Comparison of ENCODE assay signal across 8 mouse cellular contexts in the genomic region with DNA sequence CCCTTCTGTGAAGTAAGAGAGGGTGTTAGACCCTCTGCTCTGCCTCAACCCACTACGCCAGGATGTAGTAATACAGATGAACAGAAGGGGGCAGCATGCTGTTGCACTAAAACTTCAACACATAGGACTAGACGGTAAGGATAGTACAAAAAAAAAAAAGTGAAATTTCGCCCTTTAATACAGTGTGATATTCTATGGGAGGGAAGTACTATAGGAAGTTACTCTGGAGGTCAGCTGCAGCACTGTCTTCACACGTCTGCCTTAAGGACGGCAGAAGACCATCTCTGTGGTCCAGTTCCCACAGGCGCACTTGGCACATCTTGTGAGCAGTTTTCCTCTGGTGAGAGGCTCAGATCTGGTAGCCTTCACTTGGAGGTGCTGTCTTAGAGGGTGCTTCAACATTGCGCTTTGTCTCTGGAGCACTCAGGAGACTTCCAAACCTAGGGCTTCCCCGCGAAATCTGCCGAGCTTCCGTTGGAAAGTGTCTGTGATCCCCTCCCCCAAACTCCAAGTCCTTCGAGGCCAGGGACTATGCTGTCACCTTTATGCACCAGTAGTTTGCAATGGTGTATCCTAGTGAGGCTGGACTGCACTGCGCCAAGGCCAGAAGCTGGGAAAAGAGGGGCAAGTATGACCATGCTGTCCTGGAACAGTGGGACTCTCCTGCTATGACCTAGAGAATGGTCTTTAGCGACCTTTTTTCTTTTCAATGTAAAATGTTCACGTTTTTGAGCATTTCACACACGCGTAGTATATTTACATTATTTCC. TPM values are rescaled to one million over a fixed set of nuclear protein-coding genes. Genes with fewer than 3 reads are reported as not detected.
DNase-seq lines count a peak whose midpoint lies in the region; ATAC-seq lines count a peak whose summit lies in the region.

No protein-coding gene starts in this region.

- no peak overlapping the region for H3K27ac ChIP-seq in forebrain, embryonic 13.5 days
- no peak overlapping the region for H3K27ac ChIP-seq in hindbrain, embryonic 15.5 days (replicated peaks)

- H3K27me3 ChIP-seq in forebrain, embryonic 13.5 days, result no peaks in the 10 kb centered on the region
- no peaks in the 10 kb centered on the region for H3K27me3 ChIP-seq in hindbrain, embryonic 15.5 days

- no peaks in the 10 kb centered on the region for H3K4me1 ChIP-seq in forebrain, embryonic 13.5 days
- no peaks in the 10 kb centered on the region; the same call in 1 of the 2 replicates for H3K4me1 ChIP-seq in hindbrain, embryonic 15.5 days (replicated peaks)

- no peaks in the 10 kb centered on the region for H3K9me3 ChIP-seq in forebrain, embryonic 13.5 days (replicated peaks)
- no peaks in the 10 kb centered on the region for H3K9me3 ChIP-seq in hindbrain, embryonic 15.5 days

- ATAC-seq in forebrain, embryonic 13.5 days, result peak; percentile 83
- peak; percentile 88 for ATAC-seq in hindbrain, embryonic 15.5 days (ENCODE audit: low FRiP score, low read depth)
- no peak; the same call in 1 of the 2 replicates for ATAC-seq in erythroblast, adult 5-6 weeks (replicated peaks; ENCODE audit: low FRiP score, poor library complexity, severe bottlenecking)

- H3K4me3 ChIP-seq in forebrain, embryonic 13.5 days, result no peak overlapping the region
- no peak overlapping the region for H3K4me3 ChIP-seq in hindbrain, embryonic 15.5 days

- no peak overlapping the region for H3K9ac ChIP-seq in forebrain, embryonic 13.5 days
- no peak overlapping the region for H3K9ac ChIP-seq in hindbrain, embryonic 15.5 days

- H3K4me2 ChIP-seq in forebrain, embryonic 13.5 days, result no peak overlapping the region
- H3K4me2 ChIP-seq in hindbrain, embryonic 15.5 days, result no peak overlapping the region

- 59% methylated on average over 17 of the region's 17 CpGs for WGBS in forebrain, embryonic 13.5 days
- 55% methylated on average over 17 of the region's 17 CpGs for WGBS in hindbrain, embryonic 15.5 days

- H3K36me3 ChIP-seq in forebrain, embryonic 13.5 days (ENCODE audit: poor library complexity, severe bottlenecking), result no peaks in the 10 kb centered on the region
- H3K36me3 ChIP-seq in hindbrain, embryonic 15.5 days, result no peaks in the 10 kb centered on the region

- peak; percentile 76 for DNase-seq in MN1 (ENCODE audit: low spot score)
- DNase-seq in c-Kit-positive CD71-positive TER-119-negative erythroid progenitor cells, embryonic 14.5 days (ENCODE audit: low read depth), result peak; percentile 40
- DNase-seq in layer of hippocampus, postnatal 14 days (ENCODE audit: low spot score in 2 of 2), result peak; percentile 65 to 79
- peak; percentile 81 for DNase-seq in lung, postnatal 36 days
- peak; percentile 66 to 81 for DNase-seq in right cerebral cortex, adult 2 months (ENCODE audit: low spot score in 2 of 2)

RNA-seq across cellular contexts. Expression of a gene that starts 18.5 kb away (rescaled TPM):
- polyA plus RNA-seq in forebrain, embryonic 13.5 days (2015; fragmentation: Nextera tagmentation; extraction: Ambion mirVana), result 0.09 and 0.18 TPM in 2 replicates
- polyA plus RNA-seq in hindbrain, embryonic 15.5 days (2015; fragmentation: Nextera tagmentation; extraction: Ambion mirVana), result 0.23 and 0.28 TPM in 2 replicates
- 1 to 10 TPM in 1 of 2 experiments, under 1 TPM in 1; 0.58 to 1.5 TPM for total RNA-seq in layer of hippocampus, postnatal 14 days (2021)
- not detected in 2 replicates for total RNA-seq in erythroblast, adult 5-6 weeks (2015; ENCODE audit: low replicate concordance)
- not detected in 2 replicates for total RNA-seq in erythroblast, adult 5-6 weeks (2017; ENCODE audit: low replicate concordance)

RNA-seq across cellular contexts. Expression of a gene that starts 36.7 kb away (rescaled TPM):
- polyA plus RNA-seq in forebrain, embryonic 13.5 days (2015; fragmentation: Nextera tagmentation; extraction: Ambion mirVana), result 4.7 and 5.4 TPM in 2 replicates
- 10.8 and 10.9 TPM in 2 replicates for polyA plus RNA-seq in hindbrain, embryonic 15.5 days (2015; fragmentation: Nextera tagmentation; extraction: Ambion mirVana)
- total RNA-seq in layer of hippocampus, postnatal 14 days (2021), result 10 to 100 TPM; 18.8 to 20.2 TPM
- 0.84 and 5.0 TPM in 2 replicates for total RNA-seq in erythroblast, adult 5-6 weeks (2015; ENCODE audit: low replicate concordance)
- 1.5 and 2.1 TPM in 2 replicates for total RNA-seq in erythroblast, adult 5-6 weeks (2017; ENCODE audit: low replicate concordance)
